Mouse (Mus musculus): Measurements from ENCODE around the gene Myom3.

The Myom3 gene

GRCm38 (mm10) chr4:135857597-135858186, 98.2 kb downstream of the Myom3 start:
- DNase-seq = no peak
